Mouse (Mus musculus) adrenal gland, postnatal 4 days (tissue): ENCODE measurements around the gene Cd99l2. TPM values are rescaled to one million over a fixed set of nuclear protein-coding genes. Genes with fewer than 3 reads are reported as not detected.
"Not testable (repeated sequence)": the region's sequence is repeated elsewhere in the genome, so short reads cannot be mapped to it uniquely, and the experiment has no call there.

Experiments used
- DNase-seq, 2 experiments: peaks; one replicate each; pipeline ENCODE4 v3.0.0; 2021 to 2022; ENCODE audit warnings: low spot score in 2 of 2, mixed read lengths in 2 of 2
- long read RNA-seq, 2 experiments: library from polyadenylated mRNA; stranded (forward); transcript quantifications; one replicate each; pipeline ENCODE4 v2.0.0; 2021
- total RNA-seq, 2 experiments: library from RNA; stranded (reverse); gene quantifications; 2 replicates each; pipeline ENCODE4 v1.2.3; 2021

Gene Cd99l2
- 10 to 100 TPM; 64.1 to 66.0 TPM for total RNA-seq
- long read RNA-seq, experiment 1, transcript Cd99l2-201 (10 exons, 3,600 nt) = major isoform, 8 of 25 reads
- long read RNA-seq, experiment 1, partial matches to known transcripts = 7 of 25 reads
- long read RNA-seq, experiment 1, other reads (novel, unspliced or antisense) = 9 of 25 reads
- long read RNA-seq, experiment 2, transcript Cd99l2-201 (10 exons, 3,600 nt) = major isoform, 18 of 34 reads
- long read RNA-seq, experiment 2, partial matches to known transcripts = 4 of 34 reads
- long read RNA-seq, experiment 2, other reads (novel, unspliced or antisense) = 12 of 34 reads

DNA sequence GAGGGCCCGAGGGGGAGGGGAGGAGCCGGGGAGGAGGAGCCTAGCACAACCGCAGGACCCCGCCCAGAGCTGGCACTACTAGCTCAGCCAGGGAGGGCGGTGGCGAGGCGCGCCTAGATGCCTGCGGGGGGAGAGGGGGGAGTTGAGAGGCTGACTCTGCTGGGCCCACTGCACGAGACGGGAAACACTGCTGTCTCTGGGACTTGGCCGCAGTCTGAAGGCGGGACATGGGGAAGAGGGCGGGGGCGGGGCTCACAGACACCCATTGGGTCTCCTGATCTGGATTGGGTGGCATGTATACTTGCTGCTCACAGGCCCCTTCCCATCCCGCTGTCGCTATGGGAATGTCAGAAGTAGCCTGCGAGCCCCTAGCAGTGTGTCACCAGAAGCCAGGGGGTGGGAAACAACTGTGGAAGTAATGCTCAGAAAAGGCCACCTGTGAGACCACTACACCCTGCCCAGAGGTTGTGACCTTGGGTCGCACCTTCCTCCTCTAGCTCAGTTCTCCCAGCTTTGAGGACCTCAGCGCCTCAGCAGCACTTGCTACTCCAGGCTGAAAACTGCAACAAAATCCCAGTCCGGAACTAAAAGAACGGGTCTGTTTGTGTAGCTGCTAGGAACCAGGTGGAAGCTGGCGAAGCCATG lies at the start of gene Cd99l2:
Gene Cd99l2 (minus strand): TSS at position 216 of the 645 bp plus-strand sequence.
- DNase-seq = peak; percentile 63 to 70

DNA sequence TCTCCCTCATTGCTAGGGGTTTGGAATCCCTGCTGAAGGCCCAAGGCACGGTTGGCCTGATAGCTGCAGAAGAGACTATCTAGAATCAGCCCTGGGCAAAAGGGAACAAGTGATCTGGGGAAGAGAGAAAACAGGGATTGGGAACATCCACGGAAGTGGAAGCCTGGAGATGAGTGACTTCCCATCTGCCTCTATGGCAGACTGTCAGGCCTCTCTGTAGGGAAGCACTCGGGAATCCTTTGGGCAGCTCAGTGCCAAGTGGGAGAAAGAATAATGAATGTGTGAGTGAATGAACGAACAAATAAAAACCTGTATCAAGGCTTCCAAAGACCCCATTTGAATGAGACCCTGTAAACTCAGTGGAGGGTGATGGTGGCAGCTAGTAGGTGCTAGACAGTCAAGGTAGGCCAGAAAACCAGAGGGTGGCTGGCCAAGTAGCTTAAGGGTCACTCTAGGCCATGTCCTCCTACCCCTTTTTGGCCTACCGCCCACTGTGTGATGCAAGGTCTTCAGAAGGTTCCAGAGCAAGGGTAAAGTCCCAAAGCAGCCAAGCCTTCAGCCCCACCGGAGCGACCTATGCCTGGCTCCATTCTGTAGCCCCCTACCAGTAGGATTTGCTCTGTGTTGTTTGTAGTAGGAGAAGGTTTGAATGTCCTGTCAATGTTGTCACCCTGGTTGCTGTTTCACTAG lies 48.3 kb upstream of the Cd99l2 start:
- DNase-seq = peak in 1 of 2 experiments; percentile 7

DNA sequence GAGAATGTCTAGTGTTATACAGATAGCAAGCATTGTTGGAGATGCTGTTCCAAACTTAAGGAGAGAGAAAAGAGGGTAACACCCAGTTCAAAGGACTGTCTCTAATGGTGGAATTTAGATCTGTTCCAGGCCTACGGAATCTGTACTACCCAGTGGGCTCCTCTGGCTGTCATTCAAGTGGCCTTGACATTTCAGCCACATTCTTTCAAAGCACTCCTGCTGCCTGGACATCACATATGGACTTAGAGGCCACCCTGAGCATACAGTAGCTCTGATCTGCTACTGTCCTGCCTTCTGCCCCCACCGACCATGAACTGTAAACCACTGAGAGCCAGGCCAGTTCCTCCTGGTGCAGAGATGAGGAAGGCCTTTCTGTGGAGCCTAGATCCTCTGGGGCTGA lies 45.1 kb upstream of the Cd99l2 start:
- DNase-seq = no peak

DNA sequence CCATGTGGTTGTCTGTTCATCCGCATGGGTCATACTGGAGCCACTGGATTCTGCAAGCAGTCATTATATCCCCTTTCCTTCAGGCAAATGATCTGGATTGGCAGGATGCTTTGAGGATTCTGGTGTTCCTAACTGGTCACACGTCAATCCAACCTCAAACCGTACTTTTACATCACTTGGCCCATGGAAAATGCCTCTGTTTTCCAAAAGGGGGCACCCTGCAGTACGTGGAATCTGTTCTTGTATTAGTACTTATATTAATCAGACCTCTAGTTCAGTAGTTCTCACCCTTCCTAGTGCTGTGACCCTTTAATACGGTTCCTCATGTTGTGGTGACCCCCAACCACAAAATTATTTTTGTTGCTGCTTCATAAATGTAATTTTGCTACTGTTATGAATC lies 41.5 kb upstream of the Cd99l2 start:
- DNase-seq = no peak

DNA sequence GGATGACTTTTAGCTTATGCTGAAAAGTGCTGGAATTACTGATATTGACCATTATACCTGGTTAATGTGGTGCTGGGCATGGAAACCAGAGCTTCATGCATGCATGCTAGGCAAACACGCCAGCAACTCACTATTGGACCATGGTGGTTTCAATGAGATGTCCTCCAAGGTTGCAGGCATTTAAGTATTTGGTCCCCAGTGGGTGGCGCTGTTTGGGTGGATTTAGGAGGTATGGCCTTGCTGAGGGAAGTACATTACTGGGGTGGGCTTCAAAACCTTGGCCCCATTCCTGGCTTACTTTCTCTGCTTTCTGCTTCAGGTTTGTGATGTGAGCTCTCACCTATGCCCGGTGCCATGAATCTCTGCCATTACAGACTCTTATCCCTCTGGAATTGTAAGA lies 40.0 kb upstream of the Cd99l2 start:
- DNase-seq = no peak

DNA sequence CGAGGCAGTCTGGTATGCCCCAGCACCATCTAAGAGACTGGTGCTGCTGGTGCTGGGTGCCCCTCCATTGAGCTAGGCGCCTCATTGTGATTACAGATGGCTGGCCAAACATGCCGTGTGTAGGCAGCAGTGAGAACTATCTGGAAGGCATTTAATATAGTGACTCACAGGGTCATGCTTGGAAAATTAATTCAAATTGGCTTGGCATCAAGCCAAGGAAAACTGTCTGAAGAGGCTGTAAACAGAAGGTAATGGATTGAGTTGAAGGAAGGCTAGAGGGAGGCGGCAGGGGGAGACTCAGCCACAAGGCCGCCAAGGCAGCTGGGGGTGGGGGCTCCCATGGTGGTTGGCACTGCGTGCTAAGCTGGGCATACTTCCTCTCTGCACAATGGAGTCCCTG lies 36.0 kb upstream of the Cd99l2 start:
- no peak for DNase-seq

DNA sequence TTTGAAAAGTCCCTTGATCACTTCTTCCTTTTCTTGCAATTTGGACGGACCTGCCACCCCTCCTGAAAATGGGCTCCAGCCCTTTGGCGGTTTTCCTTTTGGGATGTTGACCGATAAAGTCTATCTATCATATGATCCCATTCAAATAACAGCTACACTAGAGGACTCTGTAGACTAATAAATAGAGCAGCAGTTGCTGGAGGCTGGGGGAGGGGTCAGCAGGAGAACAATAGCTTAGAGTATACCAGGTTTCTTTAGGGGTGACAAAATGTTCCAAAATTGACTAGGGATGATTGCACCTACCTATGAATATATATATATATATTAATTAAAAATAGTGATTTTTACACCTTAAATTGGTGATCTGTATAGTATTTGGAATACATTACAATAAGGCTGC lies 35.5 kb upstream of the Cd99l2 start:
- no peak for DNase-seq

DNA sequence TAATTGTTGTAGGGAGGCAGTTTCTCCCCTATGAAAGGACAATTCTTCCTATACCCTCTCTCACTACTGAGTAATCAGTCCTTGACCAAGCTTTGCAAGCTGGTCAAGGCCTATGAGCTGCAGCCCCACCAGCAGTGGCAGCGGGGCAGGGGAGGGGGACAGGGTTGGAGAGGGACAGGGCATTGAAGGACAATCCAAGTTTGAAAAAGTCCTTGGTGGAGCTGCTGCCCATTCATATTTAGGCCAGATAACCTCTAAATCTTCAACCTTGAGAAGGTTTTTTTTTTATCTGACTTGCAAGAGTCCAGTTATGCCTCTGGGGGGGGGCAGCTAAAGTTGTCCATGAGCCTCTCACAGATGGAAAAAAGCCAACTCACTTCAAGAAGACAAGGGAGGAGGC lies 34.8 kb upstream of the Cd99l2 start:
- DNase-seq = peak in 1 of 2 experiments; percentile 5

DNA sequence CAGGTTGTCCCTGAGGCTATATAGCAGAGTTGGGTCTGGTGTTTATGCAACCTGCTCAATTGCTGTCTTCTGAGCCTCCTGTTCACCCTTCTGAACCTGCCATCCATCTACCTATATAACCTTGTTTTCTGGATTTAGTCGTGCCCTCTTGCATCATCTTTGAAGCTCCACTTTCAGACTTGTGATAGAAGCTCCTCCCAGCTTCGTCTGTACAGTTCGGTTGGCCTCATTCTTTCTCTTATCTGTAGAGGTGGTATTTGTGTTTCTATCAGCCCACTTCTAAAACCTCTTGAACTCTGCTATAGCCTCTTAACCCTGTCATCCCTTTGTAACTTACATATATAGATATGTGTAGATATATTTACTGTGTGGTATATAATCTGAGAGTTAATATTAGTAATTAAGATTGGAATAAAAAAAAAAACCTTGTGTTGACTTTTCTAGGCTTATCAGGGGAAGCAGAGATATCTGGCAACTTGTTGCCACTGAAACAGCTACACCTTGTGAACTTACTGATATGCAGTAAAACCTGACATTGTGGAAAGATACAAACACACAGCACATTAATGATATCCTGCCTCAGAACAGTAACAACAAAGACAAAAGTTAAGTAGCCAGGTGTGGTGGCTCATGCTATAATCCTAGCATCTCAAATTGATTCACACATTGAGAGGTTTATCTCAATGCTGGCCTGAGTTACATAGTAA lies 33.1 kb upstream of the Cd99l2 start:
- DNase-seq = no peak

DNA sequence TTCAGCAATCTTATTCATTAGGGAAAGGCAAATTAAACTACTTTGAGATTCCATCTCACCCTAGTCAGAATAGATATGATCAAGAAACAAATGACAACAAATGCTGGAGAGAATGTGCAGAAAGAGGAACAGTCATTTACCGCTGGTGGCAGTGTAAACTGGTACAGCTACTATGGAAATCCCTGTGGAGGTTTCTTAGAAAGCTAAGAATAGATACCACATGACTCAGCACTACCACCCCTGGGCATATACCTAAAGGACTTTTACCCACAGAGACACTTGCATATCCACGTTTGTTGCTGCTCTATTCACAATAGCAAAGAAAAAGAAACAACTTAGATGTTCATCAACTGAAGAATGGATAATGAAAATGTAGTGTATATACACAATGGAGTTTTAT lies 31.7 kb upstream of the Cd99l2 start:
- DNase-seq = no peak

DNA sequence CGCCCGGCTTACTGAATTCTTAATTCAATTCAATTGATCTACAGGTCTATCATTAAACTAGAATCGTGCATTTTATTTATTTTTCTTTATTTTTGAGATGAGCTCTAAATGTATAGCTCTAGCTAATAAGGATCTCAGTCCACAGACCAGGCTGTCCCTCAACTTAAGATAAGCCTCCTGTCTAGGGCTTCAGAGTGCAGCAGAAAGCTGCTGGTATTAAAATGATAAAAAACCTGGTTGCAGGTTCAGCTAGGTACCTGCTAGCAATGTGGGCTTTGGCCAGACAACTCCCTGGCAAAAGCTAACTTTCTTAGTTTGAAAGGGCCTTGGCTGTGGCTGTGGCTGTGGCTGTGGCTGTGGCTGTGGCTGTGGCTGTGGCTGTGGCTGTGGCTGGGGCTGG lies 30.2 kb upstream of the Cd99l2 start:
- DNase-seq = no peak

DNA sequence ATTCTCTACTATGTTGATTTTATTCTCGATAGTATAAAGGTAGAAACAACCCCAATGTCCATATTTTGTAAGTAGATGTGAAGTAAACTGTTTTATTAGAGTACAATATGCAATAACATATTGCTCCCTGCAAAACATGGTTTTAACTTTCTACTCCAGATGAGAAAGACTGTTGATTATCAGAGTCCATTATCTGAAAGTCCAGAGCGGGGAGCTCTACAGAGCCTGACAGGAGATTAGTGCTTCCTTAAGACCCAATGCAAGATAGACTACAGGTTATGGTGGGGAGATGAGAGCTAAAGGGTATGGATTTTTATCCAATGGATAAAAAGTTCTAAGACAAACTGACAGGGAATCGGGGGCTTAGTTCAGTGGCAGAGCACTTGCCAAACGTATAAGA lies 26.6 kb upstream of the Cd99l2 start:
- no peak for DNase-seq

DNA sequence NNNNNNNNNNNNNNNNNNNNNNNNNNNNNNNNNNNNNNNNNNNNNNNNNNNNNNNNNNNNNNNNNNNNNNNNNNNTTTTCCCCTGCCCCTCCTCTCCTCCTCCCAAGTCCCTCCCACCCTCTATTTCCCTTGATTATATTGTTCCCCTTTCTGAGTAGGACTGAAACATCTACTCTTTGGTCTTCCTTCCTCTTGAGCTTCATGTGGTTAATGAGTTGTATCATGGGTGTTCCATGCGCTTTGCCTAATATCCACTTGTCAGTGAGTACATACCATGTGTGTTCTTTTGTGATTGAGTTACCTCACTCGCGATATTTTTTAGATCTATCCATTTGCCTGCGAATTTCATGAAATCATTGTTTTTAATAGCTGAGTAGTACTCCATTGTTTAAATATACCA lies 13.9 kb upstream of the Cd99l2 start:
- not testable (repeated sequence) for DNase-seq

DNA sequence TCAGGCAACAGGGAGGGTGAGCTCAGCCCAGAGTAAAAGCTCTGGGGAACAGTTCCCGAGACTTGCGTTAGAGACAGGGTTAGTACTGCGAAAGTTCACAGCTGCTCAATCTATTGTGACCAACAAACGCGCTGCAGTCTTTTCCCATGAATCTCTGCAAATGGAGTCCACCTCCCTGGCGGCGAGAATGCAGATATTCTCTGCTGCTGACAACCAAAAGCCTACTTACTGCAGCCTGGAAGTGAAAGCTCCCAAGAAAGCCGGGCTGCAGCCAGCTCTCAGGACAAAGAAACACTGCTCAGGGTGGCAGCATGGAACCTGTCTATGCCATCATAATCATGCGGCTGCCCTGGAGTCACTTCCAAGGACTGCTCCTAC lies 619 bp upstream of the Cd99l2 start:
- DNase-seq = no peak

DNA sequence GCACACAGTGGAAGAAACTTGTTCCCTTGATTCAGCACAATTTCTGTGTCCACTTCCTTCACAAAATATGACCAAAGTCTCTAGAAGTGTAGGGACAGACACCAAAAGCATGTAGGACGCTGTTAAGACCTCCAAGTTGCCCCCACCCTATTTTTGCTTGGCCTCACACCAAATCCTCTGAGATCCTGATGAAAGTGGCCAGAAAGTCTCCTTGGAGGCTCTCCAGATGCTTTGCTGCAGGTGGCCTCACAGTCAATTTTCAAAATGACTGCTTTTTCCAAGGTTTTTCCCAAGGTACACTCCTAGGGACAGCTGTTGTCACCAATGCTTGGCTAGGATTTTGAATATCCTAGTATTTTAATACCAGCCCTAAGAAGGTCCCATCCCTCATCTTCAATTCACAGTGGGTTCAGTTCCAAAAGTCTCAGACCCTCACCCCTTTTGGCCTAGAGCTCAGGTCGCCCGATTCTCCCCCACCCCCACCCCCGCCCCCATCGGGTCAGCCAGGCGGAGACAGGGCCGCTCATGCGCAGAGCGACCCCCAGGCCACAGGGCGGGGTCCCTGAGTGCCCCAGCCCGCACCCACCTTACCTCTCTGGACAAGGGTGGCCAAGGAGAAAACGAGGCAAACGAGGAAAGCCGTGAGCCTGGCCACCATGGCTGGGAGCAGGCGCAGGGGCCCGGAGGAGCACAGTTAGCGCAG lies 567 bp downstream of the Cd99l2 start:
- no peak for DNase-seq

DNA sequence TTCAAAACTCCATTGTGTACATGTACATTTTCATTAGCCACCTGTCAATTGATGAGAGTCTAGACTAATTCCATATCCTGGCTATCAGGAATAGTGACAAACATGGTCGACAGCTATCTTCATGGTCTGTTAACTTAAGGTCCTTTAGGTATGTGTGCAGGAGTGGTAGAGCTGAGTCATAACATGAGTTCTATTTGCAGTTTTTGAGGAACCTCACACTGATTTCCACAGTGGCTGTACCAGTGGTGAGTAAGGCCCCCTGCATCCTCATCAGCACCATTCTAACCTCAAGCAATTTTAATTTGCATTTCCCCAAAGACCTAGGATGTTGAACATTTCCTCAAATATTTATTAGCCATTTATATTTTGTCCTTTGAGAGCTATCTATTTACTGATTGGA lies 3.3 kb downstream of the Cd99l2 start:
- no peak for DNase-seq

DNA sequence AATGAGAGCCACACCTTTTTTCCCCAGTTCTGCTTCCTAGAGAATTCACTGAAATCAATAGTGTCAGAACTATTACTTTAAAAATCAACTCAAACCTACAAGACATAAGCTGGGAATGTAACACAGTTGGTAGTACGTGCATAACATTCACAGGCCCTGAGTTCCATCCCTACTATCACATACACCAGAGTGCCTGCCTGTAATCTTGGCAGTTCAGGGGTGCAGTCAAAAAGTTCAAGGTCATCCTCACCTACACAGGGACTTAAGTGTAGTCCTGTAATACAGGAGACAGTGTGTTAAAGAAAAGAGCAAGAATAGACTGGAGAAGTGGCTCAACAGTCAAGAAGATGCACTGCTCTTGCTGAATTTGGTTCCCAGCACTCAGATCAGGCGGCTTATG lies 10.4 kb downstream of the Cd99l2 start:
- DNase-seq = no peak

DNA sequence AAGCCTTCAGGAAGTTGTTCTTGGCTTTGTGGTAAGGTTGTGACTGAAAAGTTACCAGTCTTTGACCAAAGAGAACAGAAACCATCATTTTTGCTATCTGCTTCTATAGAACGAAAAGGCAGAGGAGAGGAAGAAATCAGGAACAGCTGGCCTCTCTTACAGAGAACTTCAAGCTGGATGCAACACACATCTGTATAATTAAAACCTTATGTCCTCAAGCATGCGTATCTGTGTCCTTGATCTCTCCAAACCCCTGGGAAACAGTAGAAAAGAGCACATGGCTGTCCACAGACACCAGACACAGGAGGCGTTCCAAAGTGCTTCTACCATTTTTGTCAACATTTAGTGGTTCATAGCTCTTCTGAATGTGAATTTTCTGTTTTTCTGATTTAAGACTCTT lies 16.7 kb downstream of the Cd99l2 start:
- DNase-seq = no peak

DNA sequence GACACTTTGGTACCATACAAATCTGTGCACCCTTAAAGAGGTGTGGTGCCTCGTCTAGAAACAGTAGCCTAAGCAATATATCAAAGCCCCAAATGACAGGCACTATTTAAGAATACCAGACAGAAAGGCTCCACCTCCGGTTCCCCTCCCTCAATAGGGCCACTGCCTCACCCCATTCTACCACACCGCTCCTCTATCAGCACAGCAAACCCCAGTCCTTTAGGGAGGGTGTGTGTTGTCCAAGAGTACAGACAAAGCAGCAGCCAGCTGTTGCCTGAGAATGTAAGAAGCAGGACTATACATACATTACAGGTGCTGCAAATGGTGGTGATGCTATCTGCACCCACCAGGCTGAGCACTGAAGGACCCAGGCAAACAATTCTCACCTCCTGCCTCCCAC lies 17.2 kb downstream of the Cd99l2 start:
- no peak for DNase-seq

DNA sequence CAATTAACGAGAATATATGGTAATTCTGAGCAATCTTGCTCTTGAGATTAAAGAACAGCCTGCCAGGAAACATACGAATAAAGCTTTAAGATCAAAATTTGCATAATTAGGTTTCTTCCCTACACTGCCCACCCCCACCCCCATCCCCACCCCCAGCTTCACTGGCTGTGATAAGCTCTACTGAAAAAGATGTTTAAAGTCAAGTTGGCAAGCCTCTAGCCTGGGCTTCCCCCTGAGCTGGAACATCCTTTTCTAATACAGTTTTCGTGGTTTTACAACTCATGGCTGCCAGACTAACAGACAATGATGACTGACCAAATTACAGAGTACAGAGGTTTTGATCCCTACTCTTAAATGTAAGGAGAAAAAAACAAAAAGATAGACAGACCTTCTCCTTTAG lies 17.6 kb downstream of the Cd99l2 start:
- DNase-seq = no peak

DNA sequence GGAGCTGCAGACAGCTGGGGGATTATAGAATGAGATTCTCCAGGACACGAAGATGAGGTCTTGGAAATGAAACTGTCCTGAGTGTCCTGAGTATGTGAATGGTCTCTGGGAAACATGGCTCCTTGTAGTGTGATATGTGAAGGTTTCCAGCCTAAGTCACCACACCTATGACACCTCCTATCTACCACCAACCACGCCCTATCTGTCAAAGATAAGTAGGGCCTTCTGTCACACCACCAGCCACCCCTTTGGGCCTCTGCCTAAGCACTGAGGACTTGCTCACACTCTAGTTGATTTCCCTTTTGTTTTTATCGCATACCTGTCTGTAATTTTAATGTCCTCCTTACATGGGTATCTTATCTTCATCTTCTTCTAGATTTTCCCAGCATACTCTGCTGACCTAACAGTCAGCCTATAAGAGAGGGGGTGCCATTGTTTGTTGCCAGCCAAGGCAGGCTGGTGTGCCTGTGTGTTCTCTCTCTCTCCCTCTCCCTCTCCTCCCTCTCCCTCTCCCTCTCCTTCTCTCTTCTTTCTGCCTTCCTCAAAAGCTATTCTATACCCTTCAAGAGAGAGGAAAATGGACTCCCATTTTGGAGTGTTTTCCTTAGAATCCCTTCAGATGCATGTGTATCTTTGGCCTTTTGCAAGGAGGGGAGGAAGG lies 18.2 kb downstream of the Cd99l2 start:
- DNase-seq = no peak
